Mouse (Mus musculus) cerebellum, adult 2 months (tissue): Measurements from ENCODE around the gene Comp.

Experiments
- CTCF ChIP-seq: fragments of 200-500 bp; IDR thresholded peaks from 2 replicates; pipeline ENCODE4 v1.5.1; 2011; ENCODE audit warnings: low read depth, mild to moderate bottlenecking, control low read depth, low read length, moderate library complexity, borderline replicate concordance; ENCODE audit not compliant: insufficient read depth
- POLR2A ChIP-seq: fragments of 200-500 bp; IDR thresholded peaks from 2 replicates; pipeline ENCODE4 v1.6.1; 2011; ENCODE audit warnings: low read length, control low read depth, borderline replicate concordance; ENCODE audit not compliant: insufficient read depth

GRCm38 (mm10) chr8:70375212-70375859 is 2.0 kb downstream of the Comp start:
- no peak for TF ChIP-seq CTCF
- no peak for TF ChIP-seq POLR2A
